Mouse (Mus musculus) ES-E14 (cell line): ENCODE results near the gene Sik3. TPM values are rescaled to one million over a fixed set of nuclear protein-coding genes. Genes with fewer than 3 reads are reported as not detected.

ENCODE experiments used
- DNase-seq: peaks from one replicate; pipeline ENCODE4 v3.0.0-alpha.2; 2013; ENCODE audit warnings: low read depth, low spot score
- H3K27ac ChIP-seq: 2 replicates; pipeline ENCODE4 v1.5.1; 2012; ENCODE audit warnings: low read depth, mild to moderate bottlenecking, low read length, moderate library complexity, mixed read lengths; ENCODE audit not compliant: poor library complexity, insufficient read depth, severe bottlenecking
- H3K36me3 ChIP-seq: 2 replicates; pipeline ENCODE4 v1.6.1; 2012; ENCODE audit warnings: mild to moderate bottlenecking, low read length, moderate library complexity, mixed read lengths; ENCODE audit not compliant: control insufficient read depth, poor library complexity, insufficient read depth, severe bottlenecking
- H3K4me1 ChIP-seq, 2 experiments: fragments of 150-350 bp in 1 of 2; sonication (generic) in 1 of 2; 2 replicates each; pipeline ENCODE4 v1.6.1; 2012; ENCODE audit warnings: low read length in 2 of 2, mild to moderate bottlenecking in 1 of 2, mixed read lengths in 1 of 2; ENCODE audit not compliant: control insufficient read depth in 2 of 2, insufficient read depth in 2 of 2, poor library complexity in 1 of 2
- H3K4me3 ChIP-seq, 2 experiments: fragments of 150-350 bp in 1 of 2; sonication (generic) in 1 of 2; 2 replicates each; pipeline ENCODE4 v1.5.1; 2012; ENCODE audit warnings: low read length in 2 of 2, low read depth in 1 of 2, mild to moderate bottlenecking in 1 of 2, mixed read lengths in 1 of 2; ENCODE audit not compliant: insufficient read depth in 1 of 2, poor library complexity in 1 of 2, severe bottlenecking in 1 of 2
- H3K9ac ChIP-seq: 2 replicates; pipeline ENCODE4 v1.6.1; 2012; ENCODE audit warnings: low read depth, mild to moderate bottlenecking, low read length, mixed read lengths; ENCODE audit not compliant: poor library complexity, insufficient read depth, severe bottlenecking
- H3K9me3 ChIP-seq: fragments of 150-350 bp; sonication (generic); 2 replicates; pipeline ENCODE4 v1.6.1; 2012; ENCODE audit warnings: low read depth, mild to moderate bottlenecking, low read length; ENCODE audit not compliant: control insufficient read depth, insufficient read depth
- CHD2 ChIP-seq: IDR thresholded peaks from 2 replicates; pipeline ENCODE4 v1.6.1; 2014; ENCODE audit warnings: mild to moderate bottlenecking, low read depth, low read length, inconsistent platforms
- HCFC1 ChIP-seq: IDR thresholded peaks from 2 replicates; pipeline ENCODE4 v1.6.1; 2012; ENCODE audit warnings: low read length, inconsistent platforms, borderline replicate concordance; ENCODE audit not compliant: insufficient read depth
- MAFK ChIP-seq: IDR thresholded peaks from 2 replicates; pipeline ENCODE4 v1.6.1; 2014; ENCODE audit warnings: mild to moderate bottlenecking, low read depth, low read length, inconsistent platforms; ENCODE audit not compliant: insufficient read depth
- ZC3H11A ChIP-seq: IDR thresholded peaks from 2 replicates; pipeline ENCODE4 v1.6.1; 2012; ENCODE audit warnings: low read depth, mild to moderate bottlenecking, inconsistent platforms, low read length, borderline replicate concordance
- ZNF384 ChIP-seq: IDR thresholded peaks from 2 replicates; pipeline ENCODE4 v1.6.1; 2012; ENCODE audit warnings: low read depth, low read length, inconsistent platforms
- in situ Hi-C, 2 experiments: fragments of 600-800 bp; cut with MboI; formaldehyde crosslinking; loops; one replicate each; pipeline ENCODE4 v1.15.1; 2025; ENCODE audit warnings: low sequenced_read_pairs in 2 of 2, inconsistent platforms in 1 of 2; ENCODE audit not compliant: unreplicated experiment in 2 of 2
- total RNA-seq: library from RNA; depleted of rRNA; stranded (reverse); fragments of 300-350 nt; gene quantifications from 2 replicates; pipeline ENCODE4 v1.2.3, GENCODE M21; 2012

Sik3 gene
- total RNA-seq, 1 experiment: 18.9 TPM

DNA sequence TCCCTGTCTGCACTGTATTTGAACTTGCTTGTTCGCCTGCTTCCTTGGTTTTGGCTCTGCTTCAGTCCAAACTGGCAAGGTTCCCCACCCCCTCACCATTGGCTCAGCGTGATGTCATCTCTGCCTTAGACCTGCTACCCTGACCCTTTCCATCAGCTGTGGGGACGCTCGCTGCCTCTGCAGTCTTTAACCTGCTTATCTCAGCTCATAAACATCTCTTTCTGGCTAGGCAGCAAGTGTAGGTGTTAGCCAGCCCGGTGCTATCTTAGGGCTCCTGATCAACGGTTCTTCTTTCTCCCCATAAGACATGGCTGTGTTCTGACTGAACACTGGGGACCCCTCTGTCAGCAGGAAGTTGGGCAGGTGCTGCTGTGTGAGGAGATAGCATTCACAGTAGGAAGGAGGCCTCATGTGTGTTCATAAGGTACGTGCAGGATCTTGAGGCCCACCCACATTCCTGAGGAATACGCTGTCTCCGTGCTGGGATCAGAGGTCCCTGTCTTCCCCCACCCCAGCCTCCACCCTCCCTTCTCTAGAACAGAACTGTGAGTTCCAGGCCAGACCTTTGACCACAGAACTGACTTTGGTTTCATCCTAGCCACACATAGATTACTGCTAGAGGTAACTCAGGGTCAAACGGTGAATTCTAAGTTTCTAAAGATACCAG is 194.3 kb downstream of the Sik3 start:
- Histone ChIP-seq H3K9ac (no peak overlapping the region), H3K36me3 (peaks cover 23% of the 10 kb centered on the region), H3K9me3 (no peaks in the 10 kb centered on the region), H3K27ac (no peak overlapping the region), H3K4me1 (peaks cover 0 to 2% of the 10 kb centered on the region in 2 experiments; a peak in 1 of 4 replicates), H3K4me3 (no peak overlapping the region)
- TF ChIP-seq HCFC1 (no peak), CHD2 (no peak), MAFK (no peak), ZNF384 (no peak), ZC3H11A (no peak)
- in situ Hi-C loops: no loop called here
- no peak for DNase-seq

DNA sequence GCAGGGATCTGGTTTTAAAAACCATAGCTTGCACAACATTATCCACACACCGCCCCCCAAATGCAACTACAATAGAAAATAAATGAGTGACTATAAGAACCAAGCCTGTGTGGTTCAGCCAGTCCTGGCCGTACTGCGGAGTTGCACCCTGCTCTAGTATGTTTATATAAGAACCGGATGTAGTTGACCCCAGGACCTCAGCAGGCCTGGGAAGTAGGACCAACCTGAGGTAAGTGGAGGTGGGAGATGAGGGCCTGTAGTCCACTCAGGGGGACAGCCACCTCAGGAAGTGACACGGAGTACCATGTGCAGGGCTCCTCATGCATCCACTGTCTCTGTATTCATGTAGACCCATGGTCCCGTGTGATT is 194.9 kb downstream of the Sik3 start:
- H3K27ac ChIP-seq: no peak overlapping the region
- TF ChIP-seq CHD2 (no peak), ZC3H11A (no peak), ZNF384 (no peak), MAFK (no peak), HCFC1 (no peak)
- no peaks in the 10 kb centered on the region for H3K9me3 ChIP-seq
- in situ Hi-C loops: no loop called here
- H3K4me3 ChIP-seq: no peak overlapping the region
- H3K9ac ChIP-seq: no peak overlapping the region
- no peak for DNase-seq
- H3K4me1 ChIP-seq: peaks cover 0 to 2% of the 10 kb centered on the region in 2 experiments; a peak in 1 of 4 replicates
- peaks cover 23% of the 10 kb centered on the region for H3K36me3 ChIP-seq

DNA sequence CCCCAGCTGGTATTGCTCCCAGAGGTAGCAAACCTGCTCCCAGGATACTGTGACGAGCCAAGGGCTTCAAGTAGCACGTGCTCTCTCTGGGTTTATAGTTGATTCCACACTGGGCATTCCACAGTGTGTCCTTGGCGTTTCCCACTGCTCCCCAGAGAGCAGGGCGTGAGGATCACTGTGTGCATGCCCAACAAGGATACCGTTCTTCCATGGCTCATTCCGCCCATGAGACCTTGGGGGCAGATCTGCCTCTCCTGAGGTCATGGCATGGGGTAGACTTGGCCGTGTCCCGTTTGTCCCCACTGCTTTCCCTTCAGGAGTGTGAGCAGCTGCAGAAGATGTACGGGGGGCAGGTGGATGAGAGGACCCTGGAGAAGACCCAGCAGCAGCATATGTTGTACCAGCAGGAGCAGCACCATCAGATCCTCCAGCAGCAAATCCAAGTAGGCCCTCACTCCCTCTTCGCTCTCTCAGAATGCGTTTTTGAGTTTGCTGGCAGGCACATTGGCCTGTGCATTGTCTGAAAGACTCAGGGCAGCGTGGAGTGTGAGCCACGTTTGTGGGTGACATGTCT is 195.9 kb downstream of the Sik3 start:
- Histone ChIP-seq H3K9ac (no peak overlapping the region), H3K9me3 (no peaks in the 10 kb centered on the region), H3K36me3 (peaks cover 25% of the 10 kb centered on the region), H3K4me3 (no peak overlapping the region), H3K27ac (no peak overlapping the region), H3K4me1 (peaks cover 0 to 2% of the 10 kb centered on the region in 2 experiments; a peak in 1 of 4 replicates)
- in situ Hi-C loops: no loop called here
- no peak for DNase-seq
- TF ChIP-seq MAFK (no peak), ZC3H11A (no peak), ZNF384 (no peak), HCFC1 (no peak), CHD2 (no peak)

DNA sequence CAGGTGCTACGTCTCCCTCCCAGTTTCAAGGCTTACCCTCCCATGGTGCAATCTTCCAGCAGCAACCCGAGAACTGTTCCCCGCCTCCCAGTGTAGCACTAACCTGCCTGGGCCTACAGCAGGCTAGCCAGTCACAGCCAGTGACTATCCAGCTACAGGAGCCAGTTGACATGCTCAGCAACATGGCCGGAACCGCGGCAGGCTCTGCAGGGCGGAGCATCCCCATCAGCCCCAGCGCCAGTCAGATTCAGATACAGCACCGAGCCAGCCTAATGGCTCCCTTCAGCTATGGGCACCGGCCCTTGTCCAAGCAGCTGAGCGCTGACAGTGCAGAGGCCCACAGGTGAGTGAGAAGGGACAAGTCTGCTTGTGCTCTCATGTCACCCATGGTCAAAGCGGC is 197.9 kb downstream of the Sik3 start:
- Histone ChIP-seq H3K9me3 (no peaks in the 10 kb centered on the region), H3K36me3 (peaks cover 20% of the 10 kb centered on the region), H3K9ac (peak overlapping the region; percentile 59; the same call in 1 of the 2 replicates), H3K4me1 (peaks cover 0 to 2% of the 10 kb centered on the region in 2 experiments; a peak in 1 of 4 replicates), H3K27ac (no peak overlapping the region), H3K4me3 (peak overlapping the region; percentile 29 to 41)
- DNase-seq: no peak
- no peak for TF ChIP-seq ZC3H11A
- no peak for TF ChIP-seq MAFK
- no peak for TF ChIP-seq HCFC1
- no peak for TF ChIP-seq ZNF384
- TF ChIP-seq CHD2: no peak
- in situ Hi-C loops: no loop called here
